Mouse (Mus musculus) lung, postnatal 36 days (tissue): Measurements from ENCODE around the gene Cntnap2.

Source experiments
- DNase-seq: peaks from one replicate; pipeline ENCODE4 v3.0.0; 2022; ENCODE audit warnings: mixed read lengths

The Cntnap2 gene

DNA sequence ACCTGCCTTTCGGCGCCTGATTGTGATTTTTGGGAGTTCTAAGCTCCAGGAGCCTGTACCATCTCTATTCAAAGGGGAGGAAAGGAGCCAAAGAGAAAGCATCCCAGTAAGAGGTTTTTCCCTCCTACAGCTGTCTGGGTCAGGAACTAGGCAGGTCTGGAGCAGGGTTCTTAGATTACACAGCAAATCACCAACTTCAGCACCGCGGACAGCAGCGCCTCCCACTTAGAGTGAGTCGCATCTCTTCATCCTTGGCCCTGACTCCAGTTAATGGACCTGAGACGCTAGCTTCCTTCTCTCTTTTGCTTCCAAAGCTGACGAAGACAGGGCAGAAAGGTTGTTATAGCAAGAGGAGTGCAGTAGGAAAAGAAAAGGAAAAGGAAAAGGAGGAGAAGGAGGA lies at the start of gene Cntnap2:
TSS of gene Cntnap2 (plus strand) at position 267 of the 400 bp plus-strand sequence.
- no peak for DNase-seq

DNA sequence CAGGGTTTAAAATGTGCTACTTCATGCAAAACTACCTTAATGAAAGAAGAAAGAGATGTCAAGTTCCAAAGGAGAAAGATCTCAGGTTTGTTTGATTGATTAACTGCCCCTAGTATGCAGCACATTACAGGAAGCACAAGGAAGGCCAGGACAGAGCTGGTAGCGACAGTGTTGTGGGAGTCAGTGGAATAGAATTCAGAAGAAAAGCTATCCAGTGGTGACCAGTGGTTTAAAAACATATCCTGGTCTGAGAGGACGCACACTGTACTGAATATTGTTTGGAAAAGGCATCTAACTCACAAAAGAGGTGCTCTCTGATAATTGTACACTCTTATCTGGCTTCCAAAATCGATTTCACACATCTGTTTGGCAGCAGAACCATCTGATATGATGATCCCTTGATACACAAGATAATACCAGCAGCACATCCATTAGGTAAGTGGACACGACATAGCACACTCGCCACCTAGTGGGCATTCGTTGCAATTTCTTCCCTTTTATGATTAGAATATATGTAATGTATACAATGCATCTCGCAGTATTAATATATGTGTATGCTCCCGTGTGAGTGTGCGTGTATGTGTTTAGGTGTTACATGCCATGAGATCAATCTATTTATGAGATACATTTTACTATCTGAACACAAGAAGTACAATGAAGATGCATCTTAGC lies 33.0 kb upstream of the Cntnap2 start:
- DNase-seq = peak; percentile 20

DNA sequence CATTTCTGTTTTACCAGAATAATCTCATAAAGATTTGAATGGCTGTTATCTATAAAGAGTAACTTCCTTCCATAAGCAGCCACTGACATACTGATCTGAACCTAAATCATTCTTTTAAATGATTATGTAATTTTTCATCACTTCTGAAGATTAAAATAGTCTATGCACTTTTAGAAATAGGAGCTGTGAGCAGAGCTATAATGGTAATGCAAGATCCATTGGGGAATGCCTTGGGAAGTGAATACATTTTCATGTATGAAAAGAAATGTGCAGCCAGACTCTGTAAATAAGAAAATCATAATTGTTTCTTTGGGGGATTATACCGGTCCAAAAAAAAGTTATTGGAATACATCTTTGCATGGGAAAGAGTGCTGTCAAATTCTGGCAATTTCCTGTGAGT lies 19.7 kb upstream of the Cntnap2 start:
- DNase-seq = no peak

DNA sequence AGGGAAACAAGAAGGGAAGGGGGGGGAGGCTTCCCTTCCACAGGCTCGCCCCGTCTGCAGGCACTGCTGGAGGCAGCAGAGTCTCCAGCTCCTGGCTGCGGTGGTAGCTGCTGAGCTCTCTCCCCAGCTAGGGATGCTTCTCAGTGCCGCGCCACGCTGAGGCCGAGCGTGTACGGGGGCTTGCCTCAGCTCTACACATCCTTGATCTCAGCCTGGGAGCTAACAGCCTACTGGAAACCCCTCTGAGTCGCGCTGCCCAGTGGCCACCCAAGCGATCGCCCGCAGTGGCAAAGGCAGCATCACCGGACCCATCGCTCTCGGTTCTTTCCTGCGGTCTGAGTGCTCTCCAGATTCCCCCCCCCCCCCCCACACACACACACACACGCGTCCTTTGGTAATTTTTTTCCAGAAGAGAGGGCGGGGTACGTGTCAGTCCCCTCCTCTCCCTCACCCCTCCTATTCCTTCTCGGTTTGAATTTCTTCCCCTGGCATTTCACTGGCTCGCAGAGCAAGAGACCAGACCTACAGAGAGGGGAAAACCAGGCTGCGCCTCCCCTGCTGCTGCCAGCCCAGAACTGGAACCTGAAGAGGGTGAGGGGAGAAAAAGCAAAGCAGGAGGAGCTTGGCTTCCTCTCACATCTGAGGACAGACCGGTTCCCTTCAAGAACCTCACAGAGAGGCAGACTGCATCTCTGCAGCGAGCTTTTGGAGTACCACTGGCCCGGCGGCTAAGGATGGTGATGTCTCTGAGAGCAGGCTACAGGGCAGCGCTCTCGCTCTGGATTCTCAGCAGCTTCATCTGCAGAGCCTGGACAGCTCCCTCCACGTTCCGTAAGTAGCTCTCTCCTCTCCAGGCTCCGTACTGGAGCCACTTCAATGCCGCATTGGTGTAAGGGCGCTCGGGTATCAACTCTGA lies 657 bp downstream of the Cntnap2 start:
- no peak for DNase-seq

DNA sequence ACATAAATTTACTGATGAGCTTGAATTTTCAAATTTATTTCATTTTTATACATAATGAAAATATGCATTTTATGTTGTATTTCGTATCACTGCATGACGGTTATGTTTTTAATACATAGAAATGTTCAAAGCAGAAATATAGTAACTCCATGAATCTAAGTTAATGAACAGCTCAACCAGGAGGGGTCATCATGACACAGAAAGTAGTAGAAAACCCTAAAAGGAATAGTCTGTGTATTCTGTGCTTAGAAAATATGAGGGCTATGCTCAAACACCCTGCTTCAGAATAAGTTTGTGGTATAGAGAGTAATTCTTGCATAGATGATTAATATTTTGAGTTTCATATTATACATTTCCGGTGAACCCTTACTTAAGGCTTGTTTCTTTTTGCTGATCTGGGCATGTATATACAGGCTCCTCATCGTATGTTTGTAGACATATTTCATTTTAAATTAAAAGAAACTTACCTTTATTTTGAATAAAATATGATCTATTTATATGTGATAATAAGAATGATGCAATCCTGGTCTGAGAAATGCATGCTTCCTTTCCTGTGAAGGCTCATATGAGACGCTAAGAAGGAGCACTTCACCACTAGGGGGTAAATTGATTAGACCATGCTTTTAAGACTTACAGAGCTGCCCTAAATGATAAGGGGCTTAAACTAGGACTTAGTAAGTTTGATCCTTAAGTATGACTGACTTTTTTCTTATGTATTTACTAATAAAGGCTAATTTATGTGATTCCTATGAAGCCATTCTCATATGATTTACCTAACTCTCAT lies 3.2 kb downstream of the Cntnap2 start:
- DNase-seq = no peak

DNA sequence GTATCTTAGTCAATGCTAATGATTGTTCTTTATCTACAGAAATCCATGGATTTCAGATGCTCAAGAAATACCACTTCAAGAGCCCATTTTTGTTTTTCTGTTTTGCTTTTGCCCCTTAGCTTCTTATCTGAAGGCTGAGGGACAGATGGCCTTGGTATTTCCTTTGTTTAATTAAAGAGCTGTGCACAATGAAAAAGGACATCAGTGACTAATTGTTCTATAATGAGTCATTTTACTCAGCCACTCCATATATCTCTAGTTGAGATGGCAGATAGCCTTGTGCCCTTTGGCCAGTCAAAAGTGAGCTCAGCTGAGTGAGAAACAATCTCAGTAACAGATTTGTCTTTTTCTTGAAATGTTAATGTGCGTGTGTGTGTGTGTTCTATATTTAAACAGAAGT lies 29.1 kb downstream of the Cntnap2 start:
- peak; percentile 1 for DNase-seq

DNA sequence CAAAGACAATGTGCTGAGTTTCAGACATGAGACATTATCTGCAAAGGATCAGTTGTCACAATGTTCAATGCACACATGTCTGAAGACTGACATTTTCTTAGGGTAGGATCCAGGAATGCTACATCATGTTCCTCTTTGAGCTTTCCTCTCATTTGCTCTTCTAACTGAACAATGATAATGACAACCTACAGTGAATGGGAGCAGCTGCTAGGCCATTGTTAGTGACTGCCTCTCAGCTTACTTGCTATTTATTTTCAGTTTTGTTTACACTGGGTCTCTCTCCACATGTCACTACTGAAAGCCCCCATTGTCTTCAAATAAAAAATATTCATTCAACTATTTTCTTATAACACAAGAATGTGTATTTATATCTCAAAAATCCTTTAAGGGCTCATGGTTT lies 54.5 kb downstream of the Cntnap2 start:
- no peak for DNase-seq

DNA sequence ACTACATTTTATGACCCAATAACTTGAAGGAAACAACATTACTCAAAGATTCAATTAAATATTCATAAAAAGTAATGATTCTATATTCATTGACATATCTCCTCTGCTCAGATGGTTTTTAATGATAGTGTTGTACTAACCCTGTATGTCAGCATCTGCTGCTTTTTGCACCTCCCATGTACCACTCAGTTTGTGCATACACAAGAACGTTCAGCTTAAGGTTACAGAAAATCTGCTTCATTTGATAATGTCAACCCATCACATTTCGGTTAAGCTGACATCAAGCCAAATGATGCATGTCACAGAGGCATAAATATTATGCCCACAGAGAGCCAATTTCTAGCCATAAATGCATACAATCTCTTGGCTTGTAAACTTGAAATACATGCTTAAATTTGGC lies 85.7 kb downstream of the Cntnap2 start:
- no peak for DNase-seq

DNA sequence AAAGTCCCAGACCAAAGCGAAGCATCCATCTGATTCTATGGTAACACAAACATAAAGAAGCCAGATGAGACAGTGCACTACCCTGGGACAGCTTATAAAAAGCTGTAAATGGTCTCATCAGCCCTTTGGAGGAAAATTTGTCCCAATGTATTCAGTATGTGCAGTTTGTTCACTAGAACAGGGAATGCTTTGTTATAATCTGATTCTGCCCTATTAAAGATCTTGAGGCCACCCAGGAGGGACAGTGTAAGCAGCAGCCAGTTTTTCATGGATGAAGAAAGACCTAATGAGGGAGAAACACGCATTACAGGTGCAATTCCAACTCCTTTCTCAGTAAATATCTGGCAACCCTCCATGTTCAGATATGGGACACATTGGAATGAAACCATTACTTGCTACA lies 145.9 kb downstream of the Cntnap2 start:
- DNase-seq = no peak

DNA sequence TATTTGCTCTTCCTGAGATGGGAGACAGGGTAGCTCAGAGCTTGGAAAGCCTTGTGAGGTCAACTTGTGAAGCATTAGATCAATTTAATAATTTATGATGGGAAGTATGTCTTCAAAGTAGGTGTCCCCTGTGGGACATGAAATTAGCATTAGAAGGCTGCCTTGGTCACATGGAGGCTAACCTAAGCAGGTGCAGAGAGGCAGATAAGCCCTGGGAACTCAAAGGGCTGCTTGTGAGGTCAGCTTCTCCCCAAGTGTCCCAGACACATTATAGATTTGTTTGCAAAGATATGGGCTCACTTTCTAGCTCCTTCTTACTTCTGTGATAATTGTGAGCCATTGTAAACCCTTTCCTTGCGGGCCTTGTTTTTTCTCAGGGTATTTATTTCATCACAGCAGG lies 155.2 kb downstream of the Cntnap2 start:
- no peak for DNase-seq

DNA sequence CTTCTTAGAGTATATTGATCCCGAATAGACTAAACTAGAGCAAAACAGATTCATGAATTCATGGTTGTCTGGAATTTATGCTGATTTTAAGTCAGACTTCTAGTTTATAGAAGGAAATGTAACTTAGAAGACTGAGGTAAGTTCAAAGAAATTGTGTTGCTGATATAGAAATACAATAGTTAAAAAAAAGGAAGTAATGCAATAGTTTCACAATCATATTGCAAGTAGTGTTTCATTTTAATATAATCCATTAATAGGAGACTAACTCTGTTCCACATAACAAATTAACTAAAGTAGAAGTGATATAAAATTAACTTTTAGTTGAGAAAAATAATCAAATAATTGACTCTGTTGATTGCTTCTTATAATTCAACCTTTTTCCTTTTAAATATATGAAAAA lies 169.8 kb downstream of the Cntnap2 start:
- DNase-seq = no peak

DNA sequence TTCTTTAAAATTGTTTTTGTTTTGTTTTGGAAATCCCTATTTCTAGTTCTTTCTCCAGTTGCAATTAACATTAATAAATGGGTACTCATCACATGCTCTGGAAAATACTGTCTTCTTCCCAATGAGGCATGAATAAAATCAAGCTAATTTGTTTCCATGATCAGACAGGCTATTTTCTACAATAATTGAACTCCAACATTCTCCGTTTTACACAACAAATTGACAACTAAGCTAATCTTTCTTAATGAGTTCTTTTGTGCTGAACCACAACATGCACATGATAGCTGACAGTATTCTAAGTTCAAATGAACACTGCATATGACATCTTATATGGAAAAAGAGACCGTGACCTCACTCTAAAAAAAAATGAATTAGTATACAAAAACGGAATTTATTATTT lies 173.4 kb downstream of the Cntnap2 start:
- DNase-seq = no peak

DNA sequence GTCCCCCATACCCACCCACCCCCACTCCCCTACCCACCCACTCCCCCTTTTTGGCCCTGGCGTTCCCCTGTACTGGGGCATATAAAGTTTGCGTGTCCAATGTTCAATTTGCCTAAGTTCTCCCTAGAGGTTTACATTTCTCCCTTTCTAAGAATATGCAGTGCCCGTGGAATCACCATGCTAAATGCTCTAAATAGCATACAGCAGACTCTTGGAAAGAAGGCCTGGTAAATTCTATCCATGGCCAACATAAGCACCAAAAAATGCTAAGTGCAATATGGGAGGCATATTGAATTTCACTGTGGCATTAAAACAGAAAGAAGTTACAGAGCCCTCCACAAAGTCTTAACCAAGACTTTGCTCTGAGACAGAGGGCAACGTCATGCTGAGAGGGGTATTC lies 177.4 kb downstream of the Cntnap2 start:
- DNase-seq = no peak

DNA sequence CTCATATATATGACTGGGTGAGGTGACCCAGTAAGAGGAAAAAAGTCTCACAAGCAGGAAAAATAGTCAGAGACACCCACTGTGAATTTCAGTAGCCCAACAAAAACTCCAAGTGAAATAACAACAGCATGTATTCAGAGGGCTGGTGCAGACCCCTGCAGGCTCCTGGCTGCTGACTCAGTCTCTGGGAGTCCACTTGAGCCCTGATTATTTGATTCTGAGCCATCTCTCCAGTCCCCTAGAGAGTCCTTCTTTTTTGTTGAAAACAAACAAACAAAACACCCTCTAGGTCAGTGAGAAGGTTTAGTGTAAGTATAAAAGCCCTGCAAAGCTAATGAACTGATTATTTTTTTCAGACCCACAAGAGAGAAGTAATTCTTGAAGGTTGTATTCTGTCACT lies 179.0 kb downstream of the Cntnap2 start:
- no peak for DNase-seq

DNA sequence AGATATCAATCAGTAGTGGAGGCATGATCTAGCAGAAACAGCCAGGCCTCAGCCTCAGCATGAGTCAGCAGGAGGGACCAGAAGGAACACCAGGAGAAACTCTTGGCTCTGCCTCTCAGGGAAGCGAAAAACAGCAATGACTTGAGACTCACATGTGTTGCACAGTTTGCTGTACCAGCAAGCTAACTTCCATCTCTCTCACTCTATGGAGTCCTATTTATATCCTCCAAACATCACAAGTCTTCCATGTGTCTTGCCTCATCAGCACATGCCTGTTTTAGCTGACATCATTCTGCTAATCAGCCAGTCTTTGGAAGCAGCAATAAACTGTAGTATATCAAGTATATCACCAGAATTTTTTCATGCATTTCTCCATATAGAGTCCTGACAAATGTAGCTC lies 182.1 kb downstream of the Cntnap2 start:
- DNase-seq = peak; percentile 12

DNA sequence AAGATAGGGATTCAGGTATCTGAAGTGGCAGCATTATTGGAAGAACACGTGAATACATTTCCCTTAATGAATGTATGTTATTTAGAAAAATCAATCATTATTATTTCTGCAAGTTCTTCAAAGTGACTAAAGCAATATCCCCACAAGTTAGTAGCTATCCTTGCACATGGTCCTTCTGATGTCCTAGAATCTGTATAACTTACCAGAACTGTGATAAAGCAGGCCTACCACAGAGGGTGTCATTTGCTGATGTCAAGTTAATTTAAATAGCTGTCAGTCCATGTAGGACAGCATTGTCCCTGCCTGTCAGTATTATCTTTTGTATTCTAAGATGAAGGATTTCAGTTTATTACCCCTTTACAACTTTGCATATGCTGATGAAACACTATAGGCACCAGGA lies 185.5 kb downstream of the Cntnap2 start:
- DNase-seq = no peak

DNA sequence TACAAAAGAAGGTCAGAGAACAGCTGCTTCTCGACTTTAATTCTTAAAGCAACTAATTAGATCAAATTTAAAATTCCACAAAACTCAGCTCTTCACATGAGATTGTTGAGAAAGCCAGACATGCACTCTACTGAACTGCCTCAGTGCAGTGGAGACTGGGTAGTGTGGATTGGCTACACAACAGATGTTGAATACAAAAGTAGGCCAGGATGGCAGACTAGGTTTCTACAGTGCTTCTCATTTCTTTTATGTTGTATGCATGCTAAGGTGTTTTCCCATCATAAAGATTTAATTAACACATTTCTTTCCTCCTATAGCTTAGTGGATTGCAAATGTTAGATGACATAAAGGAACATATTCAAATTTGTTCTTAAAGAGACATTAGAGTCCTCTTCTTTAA lies 198.9 kb downstream of the Cntnap2 start:
- no peak for DNase-seq

DNA sequence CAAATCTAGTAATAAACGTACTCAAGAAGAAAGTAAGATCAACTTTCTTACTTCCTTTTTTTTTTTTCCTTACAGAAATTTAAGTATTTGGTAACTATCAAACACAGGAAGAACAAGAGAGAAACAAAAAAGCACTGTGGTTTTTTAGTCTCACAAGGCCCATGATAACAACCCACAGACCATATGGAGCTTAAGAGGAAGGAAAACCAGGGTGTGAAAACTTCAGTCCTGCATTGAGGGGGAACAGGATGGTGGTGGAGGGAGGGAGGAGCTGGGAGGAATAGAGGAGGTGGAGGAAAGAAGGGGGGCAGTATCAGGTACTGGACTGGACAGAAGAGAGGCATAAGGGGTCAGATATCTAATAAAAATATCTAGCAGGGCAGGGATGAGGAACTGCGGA lies 212.4 kb downstream of the Cntnap2 start:
- DNase-seq = no peak

DNA sequence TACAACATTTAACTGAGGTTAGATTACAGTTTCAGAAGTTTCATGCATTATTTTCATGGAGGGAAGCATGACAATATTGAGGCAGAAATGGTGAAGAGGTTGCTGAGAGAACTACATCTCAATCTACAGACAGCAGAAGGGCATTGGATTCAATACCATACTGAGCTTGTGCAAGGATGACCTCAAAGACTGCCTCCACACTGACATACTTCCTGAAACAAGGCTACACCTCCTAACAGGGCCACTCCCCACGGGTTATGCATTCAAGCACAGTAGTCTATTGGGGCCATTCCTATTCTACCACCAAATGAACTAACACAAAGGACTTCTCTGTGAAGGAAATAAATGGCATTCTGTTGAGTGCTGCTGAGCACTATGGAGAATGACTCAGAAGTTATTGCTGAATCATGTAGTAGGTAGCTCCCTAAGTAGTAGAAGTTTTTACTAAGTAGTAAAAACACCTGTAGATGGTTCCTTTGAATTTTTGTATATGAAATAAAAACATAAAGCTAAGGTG lies 214.2 kb downstream of the Cntnap2 start:
- no peak for DNase-seq

DNA sequence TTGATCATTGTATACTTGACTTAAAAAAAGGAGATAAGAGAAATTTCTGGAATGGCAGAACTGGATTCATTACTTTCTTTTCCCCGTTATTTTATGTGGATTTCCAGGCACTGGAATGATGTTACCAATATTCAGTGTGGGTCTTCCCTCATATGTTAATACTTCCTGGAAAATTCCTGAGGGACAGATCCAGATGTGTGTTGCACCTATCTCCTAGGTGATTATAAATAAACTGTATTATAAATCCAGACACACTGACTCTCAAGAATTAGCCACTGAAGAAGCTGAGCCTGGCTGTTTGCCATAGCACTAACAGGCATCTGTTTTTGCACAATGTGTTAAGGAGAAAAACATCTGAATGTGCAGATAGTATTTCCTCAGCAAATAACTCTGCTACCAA lies 231.0 kb downstream of the Cntnap2 start:
- peak; percentile 12 for DNase-seq

DNA sequence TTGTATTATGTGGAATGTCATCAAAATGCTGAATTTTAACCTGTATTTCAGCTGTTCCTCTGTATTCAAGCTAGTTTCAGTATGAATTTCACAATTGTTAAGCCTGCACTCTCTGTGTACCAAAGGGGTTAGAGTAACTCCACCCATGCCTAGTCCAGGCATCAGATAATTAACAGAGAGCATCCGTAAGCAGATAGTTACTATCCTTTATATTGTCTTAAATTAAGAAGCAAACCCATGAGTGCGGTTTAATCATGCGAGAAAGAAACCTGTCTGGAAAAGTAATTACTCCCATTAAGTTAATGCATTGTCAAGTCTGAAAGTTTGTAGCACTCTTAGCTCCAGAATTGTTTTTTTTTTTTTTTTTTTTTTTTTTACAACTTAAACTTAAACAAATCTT lies 258.3 kb downstream of the Cntnap2 start:
- DNase-seq = no peak

DNA sequence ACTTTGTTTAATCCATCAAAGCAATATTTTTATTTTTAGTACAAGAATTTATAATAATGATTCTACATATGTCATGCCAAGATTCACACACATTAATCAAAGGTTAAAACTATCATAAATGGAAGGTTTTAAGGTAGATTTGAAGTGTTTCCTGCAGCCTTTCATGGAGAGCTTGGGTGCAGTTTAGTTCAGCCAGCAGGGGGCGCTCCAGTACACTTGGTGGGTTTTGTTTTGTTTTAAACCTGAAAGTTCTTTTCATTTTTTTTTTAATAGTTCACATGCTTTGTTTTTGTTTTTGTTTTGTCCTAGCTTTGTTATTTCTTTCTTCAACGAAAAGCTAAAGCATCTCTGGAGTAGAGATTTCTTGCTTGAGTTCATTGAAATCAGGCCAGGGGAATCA lies 264.3 kb downstream of the Cntnap2 start:
- peak; percentile 37 for DNase-seq

DNA sequence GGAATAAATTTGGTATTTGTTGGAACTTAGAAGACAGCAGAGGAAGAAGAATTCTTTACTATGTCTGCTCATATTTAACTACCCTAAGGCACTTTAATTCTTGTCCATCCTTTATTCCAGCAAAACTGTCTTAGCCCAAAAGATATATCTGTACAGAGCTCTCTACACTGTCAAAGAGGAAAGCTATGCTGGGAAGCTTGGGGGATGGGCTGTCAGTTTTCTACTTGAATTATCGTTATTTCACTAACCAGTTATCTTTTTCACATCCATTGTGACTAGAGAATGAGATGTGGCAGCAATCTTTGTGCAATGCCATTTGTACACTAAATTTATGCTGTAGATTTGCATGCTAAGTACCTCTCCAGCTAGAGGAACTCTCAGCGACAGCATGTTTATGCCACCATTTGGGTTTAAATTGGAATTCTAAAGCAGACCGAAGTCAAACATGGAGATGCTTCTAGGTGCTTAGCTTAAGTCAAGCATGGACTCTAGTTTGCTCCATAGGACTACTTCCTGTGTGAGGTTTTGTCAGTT lies 268.9 kb downstream of the Cntnap2 start:
- DNase-seq = no peak
